Mouse (Mus musculus) heart, postnatal 0 days (tissue): Measurements from ENCODE around the gene Tmem102. TPM values are rescaled to one million over a fixed set of nuclear protein-coding genes. Genes with fewer than 3 reads are reported as not detected.

Source experiments
- ATAC-seq: fragments of 200-750 bp; cut with Nextera tagmentation; 2 replicates; pipeline ENCODE4 v1.8.0; 2017; ENCODE audit warnings: low read depth, moderate number of reproducible peaks, moderate library complexity; ENCODE audit not compliant: insufficient read depth
- DNase-seq: peaks from one replicate; pipeline ENCODE4 v3.0.0-alpha.2; 2016; ENCODE audit warnings: low spot score
- H3K27ac ChIP-seq: fragments of 300-500 bp; sonication (generic); 2 replicates; pipeline ENCODE4 v1.5.1; 2014; ENCODE audit warnings: low read depth, mild to moderate bottlenecking
- H3K27me3 ChIP-seq: fragments of 300-500 bp; sonication (generic); 2 replicates; pipeline ENCODE4 v1.6.1; 2014; ENCODE audit warnings: low read length, mixed read lengths; ENCODE audit not compliant: control insufficient read depth, insufficient read depth
- H3K36me3 ChIP-seq: fragments of 300-500 bp; sonication (generic); replicated peaks from 2 replicates; pipeline ENCODE4 v1.6.1; 2014; ENCODE audit warnings: low read length, mixed read lengths; ENCODE audit not compliant: control insufficient read depth, insufficient read depth
- H3K4me1 ChIP-seq: fragments of 300-500 bp; sonication (generic); 2 replicates; pipeline ENCODE4 v1.6.1; 2014; ENCODE audit warnings: antibody characterized with exemption; ENCODE audit not compliant: control insufficient read depth, insufficient read depth
- H3K4me2 ChIP-seq: fragments of 300-500 bp; sonication (generic); 2 replicates; pipeline ENCODE4 v1.6.1; 2014; ENCODE audit warnings: low read depth, mild to moderate bottlenecking, low read length, moderate library complexity
- H3K4me3 ChIP-seq: fragments of 300-500 bp; sonication (generic); 2 replicates; pipeline ENCODE4 v1.5.1; 2014; ENCODE audit warnings: low read depth, low read length
- H3K9ac ChIP-seq: fragments of 300-500 bp; sonication (generic); replicated peaks from 2 replicates; pipeline ENCODE4 v1.6.1; 2014; ENCODE audit warnings: low read depth, low read length, mixed read lengths
- H3K9me3 ChIP-seq: fragments of 300-500 bp; sonication (generic); replicated peaks from 2 replicates; pipeline ENCODE4 v1.6.1; 2016; ENCODE audit warnings: low read length; ENCODE audit not compliant: control insufficient read depth
- CTCF ChIP-seq: IDR thresholded peaks from 2 replicates; pipeline ENCODE4 v1.5.1; 2016; ENCODE audit warnings: antibody characterized with exemption, control low read depth, low read depth
- EP300 ChIP-seq: IDR thresholded peaks from 2 replicates; pipeline ENCODE4 v1.6.1; 2016; ENCODE audit warnings: antibody characterized with exemption, low read depth
- WGBS: fragments of 180-500 bp; shearing (Covaris S2); extraction: QIAGEN DNeasy Blood & Tissue Kit; methylation state at CpG from one replicate; pipeline ENCODE4 v1.1.7; 2014; 5-methylcytosine and 5-hydroxymethylcytosine counted together
- polyA plus RNA-seq: library from polyadenylated mRNA; unstranded; fragments of >200 nt; fragmentation: Nextera tagmentation; extraction: Ambion mirVana; gene quantifications from 2 replicates; pipeline ENCODE4 v1.2.1, GENCODE M21; 2015
- total RNA-seq: library from RNA; depleted of rRNA; stranded (reverse); fragments of >200 nt; gene quantifications from 2 replicates; pipeline ENCODE4 v1.2.3, GENCODE M21; 2014; ENCODE audit warnings: low replicate concordance

Tmem102 gene
- total and polyA plus RNA-seq, 2 experiments from 2014 or later, result 2.6 to 2.7 TPM

- H3K9me3 ChIP-seq, result no peaks in the 10 kb centered on the region
- no peak for TF ChIP-seq CTCF
- TF ChIP-seq EP300, result no peak
- H3K27me3 ChIP-seq, result no peaks in the 10 kb centered on the region
- DNase-seq (no peak), ATAC-seq (no peak)
- H3K4me3 ChIP-seq, result no peak overlapping the region
- 95% methylated on average over 6 of the region's 6 CpGs for WGBS
- H3K9ac ChIP-seq, result no peak overlapping the region
- peaks cover 20% of the 10 kb centered on the region; the same call in 1 of the 2 replicates for H3K4me1 ChIP-seq
- H3K4me2 ChIP-seq, result no peak overlapping the region
- no peak overlapping the region for H3K27ac ChIP-seq
- H3K36me3 ChIP-seq, result peaks cover 41% of the 10 kb centered on the region
Observed at GRCm38 (mm10) chr11:69848021-69848420, 42.6 kb upstream of the Tmem102 start.

DNA sequence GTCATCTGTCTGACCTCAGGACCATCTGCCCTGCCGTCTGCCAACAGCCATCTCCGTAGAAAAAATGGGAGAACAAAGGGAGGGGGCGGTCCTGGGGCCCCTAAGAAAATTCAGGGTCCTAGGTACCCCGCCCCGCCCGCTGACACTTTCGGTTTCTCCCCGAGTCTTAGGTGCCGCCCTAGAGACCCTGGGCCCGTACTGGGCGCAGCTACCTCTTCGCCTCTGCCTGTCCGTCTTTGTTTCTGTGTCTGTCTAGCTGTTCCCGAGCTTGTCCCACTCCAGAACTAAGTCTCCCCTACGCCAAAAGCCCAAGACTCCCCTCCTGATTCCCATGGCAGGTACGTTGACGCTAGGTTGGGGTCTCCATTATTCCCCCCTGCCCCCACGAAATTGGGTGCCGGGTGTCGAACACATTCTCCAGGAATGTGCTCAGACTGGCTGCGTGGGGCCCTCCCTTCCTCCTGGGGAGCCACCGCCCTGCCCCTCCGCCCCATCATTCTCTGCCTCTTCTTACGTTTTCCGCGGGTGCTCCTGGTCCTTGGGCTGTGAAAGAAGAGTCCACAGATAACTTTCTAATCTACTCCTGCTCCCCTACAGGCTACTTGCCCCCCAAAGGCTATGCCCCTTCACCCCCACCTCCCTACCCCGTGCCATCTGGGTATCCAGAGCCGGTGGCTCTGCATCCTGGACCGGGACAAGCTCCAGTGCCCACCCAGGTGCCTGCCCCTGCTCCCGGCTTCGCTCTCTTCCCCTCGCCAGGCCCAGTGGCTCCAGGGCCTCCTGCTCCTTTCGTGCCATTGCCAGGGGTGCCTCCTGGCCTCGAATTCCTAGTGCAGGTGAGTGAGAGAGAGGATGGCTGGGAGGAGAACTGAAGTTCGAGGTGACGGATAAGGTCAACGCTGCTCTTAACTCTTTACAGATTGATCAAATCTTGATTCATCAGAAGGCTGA, 41.6 kb upstream of the Tmem102 start:
- peak overlapping the region; percentile 77 for H3K9ac ChIP-seq
- peaks cover 38% of the 10 kb centered on the region for H3K36me3 ChIP-seq
- TF ChIP-seq EP300 (no peak), CTCF (no peak)
- H3K4me1 ChIP-seq, result peaks cover 20% of the 10 kb centered on the region; the same call in 1 of the 2 replicates
- H3K27ac ChIP-seq, result peak overlapping the region; percentile 90
- 13% methylated on average over 36 of the region's 37 CpGs for WGBS
- no peaks in the 10 kb centered on the region for H3K27me3 ChIP-seq
- H3K4me2 ChIP-seq, result peak overlapping the region; percentile 63
- no peak for DNase-seq
- ATAC-seq, result peak; percentile 37
- no peaks in the 10 kb centered on the region for H3K9me3 ChIP-seq
- H3K4me3 ChIP-seq, result peak overlapping the region; percentile 79

DNA sequence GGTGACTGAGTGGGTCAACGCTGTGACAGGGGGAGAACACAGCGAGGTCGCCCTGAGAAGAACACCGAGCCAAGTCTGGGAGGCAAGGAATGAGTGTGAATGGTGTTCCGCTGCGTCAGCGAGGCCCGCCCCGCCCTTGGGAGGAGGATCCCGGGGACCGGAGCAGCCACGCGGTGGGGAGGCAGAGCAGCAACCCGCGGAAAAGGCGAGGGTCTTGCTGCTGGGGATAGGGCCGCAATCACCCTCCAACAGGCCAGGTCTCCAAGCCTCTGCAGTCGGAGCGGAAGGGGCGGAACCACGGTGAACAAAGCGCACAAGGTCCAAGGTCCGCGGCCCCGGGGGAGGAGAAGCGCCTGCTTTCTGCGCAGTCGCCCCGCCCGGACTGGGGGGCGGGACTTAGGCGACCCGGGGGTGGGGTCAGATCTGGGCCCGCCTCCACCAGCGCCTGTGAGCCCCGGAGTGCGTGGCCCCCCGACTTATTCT, 40.8 kb upstream of the Tmem102 start, which contains the start of gene Plscr3:
Plscr3 (plus strand) TSS at position 179 of the 483 bp plus-strand sequence.
- peak within 1 kb of the TSS; percentile 77 for H3K9ac ChIP-seq
- H3K4me3 ChIP-seq, result peak within 1 kb of the TSS; percentile 79
- H3K27ac ChIP-seq, result peak within 1 kb of the TSS; percentile 90
- ATAC-seq (peak; percentile 95), DNase-seq (peak; percentile 95)
- peaks cover 31% of the 10 kb centered on the region for H3K36me3 ChIP-seq
- WGBS, result 0% methylated on average over 37 of the region's 38 CpGs
- H3K4me1 ChIP-seq, result peaks cover 20% of the 10 kb centered on the region; the same call in 1 of the 2 replicates
- no peak for TF ChIP-seq CTCF
- no peak for TF ChIP-seq EP300
- H3K27me3 ChIP-seq, result no peaks in the 10 kb centered on the region
- no peaks in the 10 kb centered on the region for H3K9me3 ChIP-seq
- peak within 1 kb of the TSS; percentile 63 for H3K4me2 ChIP-seq

- Histone ChIP-seq H3K4me2 (peak overlapping the region; percentile 83), H3K27me3 (peaks cover 33% of the 10 kb centered on the region), H3K27ac (peak overlapping the region; percentile 82), H3K9ac (peak overlapping the region; percentile 70), H3K4me3 (peak overlapping the region; percentile 64), H3K9me3 (no peaks in the 10 kb centered on the region), H3K4me1 (peaks cover 11% of the 10 kb centered on the region; the same call in 1 of the 2 replicates), H3K36me3 (no peaks in the 10 kb centered on the region)
- no peak for DNase-seq
- ATAC-seq, result no peak
- WGBS, result 2% methylated on average over 7 of the region's 7 CpGs
- TF ChIP-seq CTCF (no peak), EP300 (no peak; the same call in 1 of the 2 replicates)
Observed at GRCm38 (mm10) chr11:69838714-69839104, 33.3 kb upstream of the Tmem102 start.

- Histone ChIP-seq H3K9ac (peak within 1 kb of the TSS; percentile 70), H3K27ac (peak within 1 kb of the TSS; percentile 82), H3K9me3 (no peaks in the 10 kb centered on the region), H3K27me3 (peaks cover 39% of the 10 kb centered on the region), H3K36me3 (no peaks in the 10 kb centered on the region), H3K4me2 (peak within 1 kb of the TSS; percentile 83), H3K4me1 (peaks cover 11% of the 10 kb centered on the region; the same call in 1 of the 2 replicates), H3K4me3 (peak within 1 kb of the TSS; percentile 64)
- TF ChIP-seq EP300 (peak; percentile 75), CTCF (0 out of 2 replicates have a peak, but pooled peaks have one; percentile 1)
- under 1% methylated on average over 34 of the region's 34 CpGs for WGBS
- ATAC-seq (peak; percentile 91), DNase-seq (peak; percentile 99)
Observed at GRCm38 (mm10) chr11:69837952-69838713, 32.7 kb upstream of the Tmem102 start, which contains the start of gene Tmem256. Tmem256 (plus strand) TSS chr11:69838514.
